Mouse (Mus musculus): Measurements from ENCODE around the gene Cyp26a1.

- no peak for TF ChIP-seq CEBPB (IDR thresholded peaks at IDR 0.05; ENCODE audit: low read depth)
- no peak for TF ChIP-seq FOSL1 (IDR thresholded peaks at IDR 0.05; ENCODE audit: insufficient read depth, low read length, poor library complexity, severe bottlenecking)
- no peak for TF ChIP-seq MYOG (IDR thresholded peaks at IDR 0.05; ENCODE audit: control insufficient read depth, extremely low read depth, insufficient read length)
- no peak for TF ChIP-seq CTCF (IDR thresholded peaks at IDR 0.05; ENCODE audit: control insufficient read depth, insufficient read depth, insufficient read length)
- TF ChIP-seq USF1 (IDR thresholded peaks at IDR 0.05; ENCODE audit: low read depth) = no peak
- TF ChIP-seq MAX (IDR thresholded peaks at IDR 0.05) = no peak
Measured at GRCm38 (mm10) chr19:37695762-37696602, 1.6 kb upstream of the Cyp26a1 start.
